Mouse (Mus musculus) intestine, postnatal 0 days (tissue): Measurements from ENCODE around the gene Syne4. TPM values are rescaled to one million over a fixed set of nuclear protein-coding genes. Genes with fewer than 3 reads are reported as not detected.

Experiments
- ATAC-seq: fragments of 200-750 bp; cut with Nextera tagmentation; 2 replicates; pipeline ENCODE4 v1.8.0; 2017; ENCODE audit warnings: mild to moderate bottlenecking, moderate TSS enrichment, moderate library complexity
- H3K27ac ChIP-seq: fragments of 300-500 bp; sonication (generic); 2 replicates; pipeline ENCODE4 v1.5.1; 2014; ENCODE audit warnings: mild to moderate bottlenecking, low read depth, low read length, moderate library complexity
- H3K27me3 ChIP-seq: fragments of 300-500 bp; sonication (generic); replicated peaks from 2 replicates; pipeline ENCODE4 v1.6.1; 2014; ENCODE audit warnings: low read length, mixed read lengths; ENCODE audit not compliant: control insufficient read depth, insufficient read depth
- H3K36me3 ChIP-seq: fragments of 300-500 bp; sonication (generic); 2 replicates; pipeline ENCODE4 v1.6.1; 2014; ENCODE audit warnings: mild to moderate bottlenecking, moderate library complexity; ENCODE audit not compliant: control insufficient read depth, insufficient read depth
- H3K4me1 ChIP-seq: fragments of 300-500 bp; sonication (generic); replicated peaks from 2 replicates; pipeline ENCODE4 v1.6.1; 2014; ENCODE audit warnings: antibody characterized with exemption, low read length, mixed read lengths; ENCODE audit not compliant: control insufficient read depth, insufficient read depth
- H3K4me2 ChIP-seq: fragments of 300-500 bp; sonication (generic); replicated peaks from 2 replicates; pipeline ENCODE4 v1.6.1; 2014; ENCODE audit warnings: low read depth, mild to moderate bottlenecking, moderate library complexity
- H3K4me3 ChIP-seq: fragments of 300-500 bp; sonication (generic); 2 replicates; pipeline ENCODE4 v1.5.1; 2014; ENCODE audit warnings: low read depth, low read length
- H3K9ac ChIP-seq: fragments of 300-500 bp; sonication (generic); 2 replicates; pipeline ENCODE4 v1.6.1; 2014; ENCODE audit warnings: mild to moderate bottlenecking, low read depth, low read length
- H3K9me3 ChIP-seq: fragments of 300-500 bp; sonication (generic); 2 replicates; pipeline ENCODE4 v1.6.1; 2016; ENCODE audit warnings: mixed run types; ENCODE audit not compliant: control insufficient read depth
- CTCF ChIP-seq: sonication (generic); IDR thresholded peaks from 2 replicates; pipeline ENCODE4 v1.5.1; 2016; ENCODE audit warnings: low read depth, mild to moderate bottlenecking, control low read depth, antibody characterized with exemption, moderate library complexity
- WGBS: fragments of 180-500 bp; shearing (Covaris S2); extraction: QIAGEN DNeasy Blood & Tissue Kit; methylation state at CpG from one replicate; pipeline ENCODE4 v1.1.7; 2014; 5-methylcytosine and 5-hydroxymethylcytosine counted together
- polyA plus RNA-seq: library from polyadenylated mRNA; unstranded; fragments of >200 nt; fragmentation: Nextera tagmentation; extraction: Ambion mirVana; gene quantifications from 2 replicates; pipeline ENCODE4 v1.2.1, GENCODE M21; 2015

Gene Syne4
- polyA plus RNA-seq, 1 experiment from 2014 or later = 12.5 TPM

- no peaks in the 10 kb centered on the region for H3K4me1 ChIP-seq
- no peak for TF ChIP-seq CTCF
- no peaks in the 10 kb centered on the region for H3K9me3 ChIP-seq
- no peaks in the 10 kb centered on the region for H3K36me3 ChIP-seq
- no peak overlapping the region for H3K9ac ChIP-seq
- no peak for ATAC-seq
- H3K27ac ChIP-seq = no peak overlapping the region
- no peak overlapping the region for H3K4me2 ChIP-seq
- WGBS = 59% methylated on average over 5 of the region's 5 CpGs
- no peak overlapping the region for H3K4me3 ChIP-seq
- 0 out of 2 replicates have a peak, but pooled peaks cover 7% of the 10 kb centered on the region for H3K27me3 ChIP-seq
Measured at GRCm38 (mm10) chr7:30339432-30340109, 25.0 kb downstream of the Syne4 start.

GRCm38 (mm10) chr7:30346635-30347379, 32.2 kb downstream of the Syne4 start:
- Histone ChIP-seq H3K27ac (no peak overlapping the region), H3K27me3 (peaks cover 20% of the 10 kb centered on the region), H3K36me3 (no peaks in the 10 kb centered on the region), H3K4me1 (no peaks in the 10 kb centered on the region), H3K4me3 (no peak overlapping the region), H3K9me3 (no peaks in the 10 kb centered on the region), H3K4me2 (no peak overlapping the region), H3K9ac (no peak overlapping the region)
- 24% methylated on average over 21 of the region's 21 CpGs for WGBS
- ATAC-seq = no peak
- no peak for TF ChIP-seq CTCF

- H3K9ac ChIP-seq = no peak overlapping the region
- no peaks in the 10 kb centered on the region for H3K4me1 ChIP-seq
- 0 out of 2 replicates have a peak overlapping the region, but pooled peaks have one; percentile 24 for H3K4me2 ChIP-seq
- no peak overlapping the region for H3K4me3 ChIP-seq
- WGBS = 3% methylated on average over 30 of the region's 30 CpGs
- peaks cover 20% of the 10 kb centered on the region for H3K27me3 ChIP-seq
- H3K9me3 ChIP-seq = no peaks in the 10 kb centered on the region
- peak; percentile 19; the same call in 1 of the 2 replicates for ATAC-seq
- H3K27ac ChIP-seq = no peak overlapping the region
- H3K36me3 ChIP-seq = no peaks in the 10 kb centered on the region
- TF ChIP-seq CTCF = peak; percentile 92
Measured at GRCm38 (mm10) chr7:30347828-30348227, 33.2 kb downstream of the Syne4 start.

- no peak overlapping the region for H3K4me3 ChIP-seq
- WGBS = 11% methylated on average over 6 of the region's 6 CpGs
- TF ChIP-seq CTCF = peak; percentile 85
- H3K9ac ChIP-seq = no peak overlapping the region
- no peaks in the 10 kb centered on the region for H3K36me3 ChIP-seq
- no peak overlapping the region for H3K27ac ChIP-seq
- H3K9me3 ChIP-seq = no peaks in the 10 kb centered on the region
- H3K27me3 ChIP-seq = peaks cover 4% of the 10 kb centered on the region; the same call in 1 of the 2 replicates
- 0 out of 2 replicates have a peak, but pooled peaks cover 1% of the 10 kb centered on the region for H3K4me1 ChIP-seq
- H3K4me2 ChIP-seq = no peak overlapping the region
- peak; percentile 89 for ATAC-seq
Measured at GRCm38 (mm10) chr7:30353279-30353822, 38.7 kb downstream of the Syne4 start.

GRCm38 (mm10) chr7:30354059-30354458, 39.5 kb downstream of the Syne4 start:
- WGBS = 77% methylated on average over 4 of the region's 4 CpGs
- no peak for TF ChIP-seq CTCF
- Histone ChIP-seq H3K36me3 (no peaks in the 10 kb centered on the region), H3K27ac (no peak overlapping the region), H3K4me1 (0 out of 2 replicates have a peak, but pooled peaks cover 4% of the 10 kb centered on the region), H3K9me3 (no peaks in the 10 kb centered on the region), H3K4me3 (no peak overlapping the region), H3K4me2 (no peak overlapping the region), H3K27me3 (0 out of 2 replicates have a peak, but pooled peaks cover 3% of the 10 kb centered on the region), H3K9ac (no peak overlapping the region)
- no peak for ATAC-seq
